Mouse (Mus musculus): ENCODE data around the gene Lama2. TPM values are rescaled to one million over a fixed set of nuclear protein-coding genes. Genes with fewer than 3 reads are reported as not detected.
"Not testable (repeated sequence)": the region's sequence is repeated elsewhere in the genome, so short reads cannot be mapped to it uniquely, and the experiment has no call there.

Gene Lama2
- polyA plus RNA-seq, 1 experiment: 2.6 TPM

- 77% methylated on average over 2 of the region's 2 CpGs for WGBS
- DNase-seq (ENCODE audit: low read depth, low spot score): no peak
Observed at GRCm38 (mm10) chr10:26973575-26973974, 646.0 kb downstream of the Lama2 start.

DNA sequence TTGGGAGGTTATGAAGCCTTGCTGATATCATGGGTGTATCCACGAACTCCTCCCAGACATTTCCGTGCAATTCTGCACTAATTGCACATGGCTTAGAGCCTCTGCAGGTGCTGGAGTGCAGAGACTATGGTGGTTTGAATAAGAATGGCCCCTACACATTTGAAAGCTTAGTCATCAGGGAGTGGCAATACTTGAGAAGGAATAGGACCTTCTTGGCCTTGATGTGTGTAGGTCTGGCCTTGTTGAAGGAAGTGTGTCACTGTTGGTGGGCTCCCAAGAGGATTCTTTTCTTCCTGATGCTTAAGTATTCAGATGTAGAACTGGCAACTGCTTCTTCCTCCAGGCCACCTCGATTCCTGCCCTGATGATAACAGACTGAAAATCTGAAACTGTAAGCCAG lies 661.0 kb downstream of the Lama2 start:
- 62% methylated on average over 3 of the region's 3 CpGs for whole genome bisulfite sequencing
- DNase-seq (ENCODE audit: low read depth, low spot score): no peak

- no peak for DNase-seq (ENCODE audit: low read depth, low spot score)
Observed at GRCm38 (mm10) chr10:26950448-26950847, 669.1 kb downstream of the Lama2 start.

GRCm38 (mm10) chr10:26949667-26950066 lies 669.9 kb downstream of the Lama2 start:
- no peak for DNase-seq (ENCODE audit: low read depth, low spot score)

More at GRCm38 (mm10) chr10:26950448-26950847, 669.1 kb downstream of the Lama2 start:
- WGBS: 80% methylated on average over 7 of the region's 7 CpGs

DNA sequence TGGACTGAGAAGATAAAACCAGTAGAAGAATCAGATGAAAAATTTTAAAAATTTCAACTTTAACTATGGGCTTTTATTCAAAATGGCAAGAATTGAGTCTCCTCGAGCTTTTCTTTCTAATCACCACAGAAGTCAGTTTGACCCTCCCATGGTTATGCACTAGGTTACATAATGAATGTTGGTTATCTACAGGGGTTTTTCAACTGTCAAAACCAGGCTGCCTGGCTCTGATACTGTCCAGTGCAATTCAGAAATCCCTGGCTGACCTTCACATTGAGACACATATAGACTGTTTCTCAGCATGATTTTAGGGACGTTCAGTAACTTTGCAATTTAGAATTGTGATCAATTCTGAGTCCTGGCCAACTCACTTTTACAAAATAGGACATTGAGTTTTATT lies 671.2 kb downstream of the Lama2 start:
- WGBS: 68% methylated on average over 2 of the region's 2 CpGs
- no peak for DNase-seq (ENCODE audit: low read depth, low spot score)

More at GRCm38 (mm10) chr10:26949667-26950066, 669.9 kb downstream of the Lama2 start:
- WGBS: 76% methylated on average over 8 of the region's 8 CpGs

DNA sequence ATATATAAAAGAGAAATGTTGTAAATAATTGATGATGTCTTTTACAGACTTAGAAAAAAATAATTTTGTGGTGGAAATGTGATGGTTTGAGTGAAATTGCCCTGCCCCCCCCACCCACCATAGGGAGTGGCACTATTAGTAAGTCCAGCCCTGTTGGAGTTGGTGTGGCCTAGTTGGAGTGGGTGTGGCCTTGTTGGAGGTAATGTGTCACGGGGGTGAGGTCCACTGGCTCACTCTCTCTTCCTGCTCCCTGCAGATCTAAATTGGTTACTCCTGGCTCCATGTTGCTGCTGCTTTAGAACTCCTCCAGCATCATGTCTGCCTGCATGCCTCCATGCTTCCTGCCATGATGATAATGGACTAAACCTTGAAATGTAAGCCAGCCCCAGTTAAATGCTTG lies 680.0 kb downstream of the Lama2 start:
- no peak for DNase-seq (ENCODE audit: low read depth, low spot score)
- 29% methylated on average over 1 of the region's 1 CpGs for WGBS

DNA sequence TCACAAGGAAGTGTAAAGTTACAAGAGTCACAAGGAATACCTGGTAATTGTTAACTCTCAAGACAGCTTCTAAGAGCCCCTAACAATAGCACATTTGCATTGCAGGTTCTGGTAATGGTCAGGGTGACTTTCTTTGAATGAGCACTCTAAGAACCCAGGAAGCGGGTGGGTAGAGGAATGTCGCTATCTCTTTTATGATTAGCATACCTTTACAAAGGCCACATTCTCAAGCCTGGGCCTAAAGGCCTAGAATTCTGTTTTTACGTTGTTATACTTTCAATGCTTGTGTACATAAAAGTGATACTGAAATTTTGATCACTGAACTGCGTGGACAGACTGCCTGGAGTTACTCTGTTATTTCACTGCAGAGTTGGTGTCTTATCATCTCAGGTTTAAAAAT lies 681.1 kb downstream of the Lama2 start:
- 68% methylated on average over 4 of the region's 4 CpGs for WGBS
- DNase-seq (ENCODE audit: low read depth, low spot score): not testable (repeated sequence)

GRCm38 (mm10) chr10:26936056-26936455 lies 683.5 kb downstream of the Lama2 start:
- not testable (repeated sequence) for DNase-seq (ENCODE audit: low read depth, low spot score)
- WGBS: 94% methylated on average over 6 of the region's 6 CpGs

All from large intestine, adult 2 months (tissue).